In genomic region chr13:56599511-56599910, GRCm38 (mm10) we compare ENCODE assay signal across 18 mouse cellular contexts. TPM values are rescaled to one million over a fixed set of nuclear protein-coding genes. Genes with fewer than 3 reads are reported as not detected.
DNase-seq lines count a peak whose midpoint lies in the region; ATAC-seq and TF ChIP-seq lines count a peak whose summit lies in the region.
"Had no signal": no experiment of that assay in that cellular context is flagged by ENCODE, and none has a peak within 500 bp of the region (broad histone marks: within the 10 kb centered on the region; RNA-seq: fewer than 3 reads in every experiment).

No protein-coding gene starts in this region.

- no peak for TF ChIP-seq POLR2A in lung, adult 2 months (IDR thresholded peaks at IDR 0.05; ENCODE audit: borderline replicate concordance, extremely low read depth, low read depth, low read length)

- peaks cover 76% of the 10 kb centered on the region for H3K4me1 ChIP-seq in heart, embryonic 13.5 days
- peaks cover 53% of the 10 kb centered on the region for H3K4me1 ChIP-seq in lung, embryonic 16.5 days (replicated peaks; ENCODE audit: control insufficient read depth, insufficient read depth, low read length)
- peaks cover 19% of the 10 kb centered on the region for H3K4me1 ChIP-seq in lung, adult 2 months (ENCODE audit: control insufficient read depth, insufficient read depth, low read length)
- peaks cover 68% of the 10 kb centered on the region for H3K4me1 ChIP-seq in limb, embryonic 10.5 days

- 91% methylated on average over 2 of the region's 2 CpGs for whole genome bisulfite sequencing in heart, embryonic 13.5 days
- WGBS in lung, embryonic 16.5 days: 88% methylated on average over 2 of the region's 2 CpGs
- WGBS in lung, adult 2 months: 84% methylated on average over 2 of the region's 2 CpGs
- WGBS in limb, embryonic 10.5 days: 94% methylated on average over 2 of the region's 2 CpGs

- no peak overlapping the region for H3K9ac ChIP-seq in heart, embryonic 13.5 days
- no peak overlapping the region for H3K9ac ChIP-seq in lung, embryonic 16.5 days (ENCODE audit: low read length)
- H3K9ac ChIP-seq: forebrain, postnatal 0 days; midbrain, embryonic 12.5 days; neural tube, embryonic 12.5 days had no signal

- ATAC-seq in heart, embryonic 13.5 days (ENCODE audit: extremely low read depth, insufficient number of reproducible peaks, low FRiP score, low TSS enrichment): no peak
- ATAC-seq in lung, embryonic 16.5 days (ENCODE audit: low read depth): no peak
- ATAC-seq: forebrain, postnatal 0 days had no signal

- no peak overlapping the region for H3K4me2 ChIP-seq in heart, embryonic 13.5 days
- H3K4me2 ChIP-seq in lung, embryonic 16.5 days (ENCODE audit: low read depth, low read length): no peak overlapping the region
- H3K4me2 ChIP-seq: midbrain, embryonic 12.5 days; neural tube, embryonic 12.5 days had no signal

- no peak for TF ChIP-seq CTCF in lung, adult 2 months (IDR thresholded peaks at IDR 0.05; ENCODE audit: insufficient read depth, low read length)

- DNase-seq in heart, postnatal 36 days: no peak
- DNase-seq in lung, adult 2 months: no peak
- DNase-seq in limb, embryonic 10.5 days (ENCODE audit: low spot score): no peak
- no peak for DNase-seq in left cerebral cortex, postnatal 4 days
- DNase-seq in embryo, embryonic 10 days (ENCODE audit: low spot score): no peak
- DNase-seq in thymus, postnatal 0 days (ENCODE audit: low spot score): no peak
- DNase-seq: cerebellum, adult 2 months; forebrain, postnatal 0 days had no signal

- no peak overlapping the region for H3K4me3 ChIP-seq in heart, embryonic 13.5 days
- no peak overlapping the region for H3K4me3 ChIP-seq in lung, embryonic 16.5 days (ENCODE audit: low read length)
- no peak overlapping the region for H3K4me3 ChIP-seq in lung, adult 2 months (replicated peaks; ENCODE audit: extremely low read depth, low read depth, low read length)
- no peak overlapping the region for H3K4me3 ChIP-seq in limb, embryonic 10.5 days
- H3K4me3 ChIP-seq: midbrain, embryonic 12.5 days; neural tube, embryonic 12.5 days had no signal

- intact Hi-C loops in heart, postnatal 36 days (cut with DNase I): loop anchor here (2.0 kb wide), 1 partner anchor 13 kb away; no protein-coding TSS in a partner anchor
- intact Hi-C loops in left cerebral cortex, postnatal 4 days (cut with DNase I): no loop called here

- no peaks in the 10 kb centered on the region for H3K9me3 ChIP-seq in heart, embryonic 13.5 days
- no peaks in the 10 kb centered on the region for H3K9me3 ChIP-seq in lung, embryonic 16.5 days (ENCODE audit: control insufficient read depth, low read length)
- H3K9me3 ChIP-seq in limb, embryonic 10.5 days (replicated peaks): no peaks in the 10 kb centered on the region
- H3K9me3 ChIP-seq: midbrain, embryonic 12.5 days; neural tube, embryonic 12.5 days had no signal

- H3K36me3 ChIP-seq in heart, embryonic 13.5 days: no peaks in the 10 kb centered on the region
- H3K36me3 ChIP-seq in lung, embryonic 16.5 days (ENCODE audit: control insufficient read depth, insufficient read depth, low read length): no peaks in the 10 kb centered on the region
- H3K36me3 ChIP-seq in limb, embryonic 10.5 days: no peaks in the 10 kb centered on the region
- H3K36me3 ChIP-seq: G1E; midbrain, embryonic 12.5 days; neural tube, embryonic 12.5 days had no signal

- H3K27me3 ChIP-seq in heart, embryonic 13.5 days (replicated peaks): no peaks in the 10 kb centered on the region
- no peaks in the 10 kb centered on the region for H3K27me3 ChIP-seq in lung, embryonic 16.5 days (ENCODE audit: control insufficient read depth, insufficient read depth, low read depth, low read length)
- no peaks in the 10 kb centered on the region for H3K27me3 ChIP-seq in limb, embryonic 10.5 days (ENCODE audit: low read depth, poor library complexity, severe bottlenecking)
- H3K27me3 ChIP-seq: neural tube, embryonic 12.5 days had no signal

- peak overlapping the region; percentile 89 for H3K27ac ChIP-seq in heart, embryonic 13.5 days (replicated peaks)
- peak overlapping the region; percentile 73 for H3K27ac ChIP-seq in lung, embryonic 16.5 days (ENCODE audit: low read length)
- H3K27ac ChIP-seq in limb, embryonic 10.5 days: peak overlapping the region; percentile 89
- H3K27ac ChIP-seq: kidney, postnatal 0 days; midbrain, embryonic 12.5 days; neural tube, embryonic 12.5 days had no signal

RNA-seq across cellular contexts. Expression of gene Tgfbi, which starts 9.8 kb away (rescaled TPM):
- 59.4 and 64.5 TPM in 2 replicates for polyA plus RNA-seq in heart, embryonic 13.5 days (2015; fragmentation: Nextera tagmentation; extraction: Ambion mirVana)
- total RNA-seq in heart, postnatal 36 days (2021): 10 to 100 TPM; 21.1 to 25.9 TPM
- polyA plus RNA-seq in lung, embryonic 16.5 days (2015; fragmentation: Nextera tagmentation; extraction: Ambion mirVana): 175 and 183 TPM in 2 replicates
- 50.8 and 53.9 TPM in 2 replicates for polyA plus RNA-seq in lung, adult 2 months (2012; rRNA removed)
- polyA plus RNA-seq in limb, embryonic 10.5 days (2016; fragmentation: Nextera tagmentation; extraction: Ambion mirVana): 26.3 and 38.9 TPM in 2 replicates
- total RNA-seq in left cerebral cortex, postnatal 4 days (2021): 1 to 10 TPM; 4.1 to 4.2 TPM
- 19.9 and 22.7 TPM in 2 replicates for polyA plus RNA-seq in thymus, postnatal 0 days (2015; fragmentation: Nextera tagmentation; extraction: Ambion mirVana)
- total RNA-seq: G1E had no signal

RNA-seq across cellular contexts. Expression of gene Lect2, which starts 51.2 kb away (rescaled TPM):
- 0.19 and 3.0 TPM in 2 replicates for polyA plus RNA-seq in heart, embryonic 13.5 days (2015; fragmentation: Nextera tagmentation; extraction: Ambion mirVana)
- not detected for total RNA-seq in heart, postnatal 36 days (2021)
- polyA plus RNA-seq in lung, embryonic 16.5 days (2015; fragmentation: Nextera tagmentation; extraction: Ambion mirVana): 0.70 TPM in 1 of 2 replicates, not detected in the other
- not detected in 2 replicates for polyA plus RNA-seq in lung, adult 2 months (2012; rRNA removed)
- polyA plus RNA-seq in limb, embryonic 10.5 days (2016; fragmentation: Nextera tagmentation; extraction: Ambion mirVana): not detected in 2 replicates
- not detected for total RNA-seq in left cerebral cortex, postnatal 4 days (2021)
- polyA plus RNA-seq in thymus, postnatal 0 days (2015; fragmentation: Nextera tagmentation; extraction: Ambion mirVana): not detected in 2 replicates
- total RNA-seq: forebrain, postnatal 0 days; hematopoietic stem cell, adult 5-6 weeks; layer of hippocampus, postnatal 10 days had no signal
- polyA plus RNA-seq: C2C12; cerebellum, adult 2 months; embryonic facial prominence, embryonic 11.5 days; forebrain, postnatal 0 days; G1E; midbrain, embryonic 12.5 days; neural tube, embryonic 12.5 days had no signal
